Mouse (Mus musculus): ENCODE data around the gene Echdc2.

The Echdc2 gene

DNA sequence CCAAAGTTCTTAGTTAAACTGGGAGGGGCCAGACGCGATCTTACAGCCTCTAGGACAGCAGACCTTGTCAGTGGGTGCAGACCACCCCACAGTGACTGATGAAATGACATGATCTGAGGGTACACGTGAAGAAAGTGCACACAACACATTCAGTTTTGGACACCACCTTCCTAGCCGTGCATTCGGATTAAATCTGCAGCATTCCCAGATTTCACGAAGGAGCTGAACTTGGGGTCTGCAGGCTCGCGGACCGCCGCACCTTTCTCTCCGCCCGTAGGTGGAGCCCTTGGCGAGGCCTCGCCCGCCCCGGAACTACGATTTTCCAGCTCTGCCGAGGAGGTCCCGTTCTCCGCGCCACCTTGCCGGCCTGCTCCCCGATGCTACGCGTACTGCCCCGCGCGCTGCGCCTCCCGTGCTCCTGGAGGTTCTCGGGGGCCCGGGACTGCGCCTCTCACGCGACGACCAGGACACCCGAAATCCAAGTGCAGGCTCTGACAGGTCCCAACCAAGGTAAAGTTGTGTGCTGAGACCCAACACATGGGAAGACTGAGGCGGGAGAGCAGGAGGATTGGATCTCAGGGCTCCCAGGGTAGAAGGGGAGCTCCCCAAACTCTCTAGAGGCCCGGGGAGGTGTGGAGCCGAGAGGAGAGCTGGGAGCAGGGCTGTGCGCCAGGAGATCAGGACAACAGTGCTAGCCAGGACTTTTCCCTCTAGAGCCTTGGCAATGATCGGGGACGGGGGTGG, at the start of gene Echdc2:
Gene Echdc2 (plus strand): TSS at position 286 of the 744 bp plus-strand sequence.
- no peak for TF ChIP-seq GATA4 (IDR thresholded peaks at IDR 0.05; ENCODE audit: insufficient replicate concordance, low read length)

DNA sequence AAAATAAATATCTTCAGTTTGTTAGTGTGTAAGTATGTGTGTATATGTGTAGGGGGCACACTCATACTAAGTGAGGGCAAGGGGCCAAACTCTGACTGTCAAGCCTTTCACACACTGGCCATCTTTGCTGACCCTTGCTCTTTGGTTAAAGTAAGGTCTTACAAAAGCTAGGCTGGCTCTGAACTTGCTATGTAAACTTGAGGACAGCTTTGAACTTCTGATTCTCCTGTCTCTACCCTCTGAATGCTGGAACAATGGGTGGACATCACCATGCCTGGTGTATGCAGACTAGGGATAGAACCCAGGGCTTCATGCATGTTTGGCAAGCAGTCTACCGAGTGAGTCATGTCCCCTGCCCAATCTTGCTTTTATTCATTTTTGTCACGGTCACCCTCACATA, 48.8 kb upstream of the Echdc2 start:
- no peak for TF ChIP-seq GATA4 (IDR thresholded peaks at IDR 0.05; ENCODE audit: insufficient replicate concordance, low read length)

DNA sequence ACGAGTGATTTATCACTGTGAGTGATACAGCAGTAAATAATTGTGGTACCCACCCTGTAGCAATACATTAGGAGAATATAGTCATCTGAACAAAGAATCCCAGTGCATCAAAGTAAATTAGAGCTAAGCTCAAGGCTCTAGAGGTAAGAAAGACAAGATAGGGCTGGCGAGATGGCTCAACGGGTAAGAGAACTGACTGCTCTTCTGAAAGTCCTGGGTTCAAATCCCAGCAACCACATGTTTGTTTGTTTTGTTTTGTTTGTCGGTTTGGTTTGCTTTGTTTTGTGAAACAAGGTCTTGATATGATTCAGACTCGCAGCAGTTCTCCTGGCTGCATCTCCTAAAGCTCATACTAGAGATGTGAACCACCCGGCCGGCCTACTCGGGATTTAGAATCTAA, 47.7 kb upstream of the Echdc2 start:
- TF ChIP-seq GATA4 (IDR thresholded peaks at IDR 0.05; ENCODE audit: insufficient replicate concordance, low read length): no peak

- no peak for TF ChIP-seq GATA4 (IDR thresholded peaks at IDR 0.05; ENCODE audit: insufficient replicate concordance, low read length)
Measured at GRCm38 (mm10) chr4:108117924-108118876, 47.0 kb upstream of the Echdc2 start.

DNA sequence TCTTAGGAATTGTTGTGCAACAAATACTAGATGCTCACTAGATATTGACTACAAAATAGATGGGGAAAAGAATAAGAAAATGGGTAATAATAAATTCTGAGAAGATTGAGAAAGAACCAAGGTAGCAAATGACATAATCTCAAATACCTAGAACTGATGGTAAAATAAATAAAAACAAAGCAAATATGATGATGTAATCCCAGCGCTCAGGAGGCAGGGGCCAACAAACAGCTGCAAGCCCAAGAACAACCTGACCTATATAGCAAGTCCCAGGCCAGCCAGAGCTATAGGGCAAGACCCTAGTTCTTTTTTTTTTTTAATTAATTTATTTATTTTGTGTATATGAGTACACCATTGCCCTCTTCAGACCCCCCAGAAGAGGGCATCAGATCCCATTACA, 41.1 kb upstream of the Echdc2 start:
- TF ChIP-seq GATA4 (IDR thresholded peaks at IDR 0.05; ENCODE audit: insufficient replicate concordance, low read length): no peak

DNA sequence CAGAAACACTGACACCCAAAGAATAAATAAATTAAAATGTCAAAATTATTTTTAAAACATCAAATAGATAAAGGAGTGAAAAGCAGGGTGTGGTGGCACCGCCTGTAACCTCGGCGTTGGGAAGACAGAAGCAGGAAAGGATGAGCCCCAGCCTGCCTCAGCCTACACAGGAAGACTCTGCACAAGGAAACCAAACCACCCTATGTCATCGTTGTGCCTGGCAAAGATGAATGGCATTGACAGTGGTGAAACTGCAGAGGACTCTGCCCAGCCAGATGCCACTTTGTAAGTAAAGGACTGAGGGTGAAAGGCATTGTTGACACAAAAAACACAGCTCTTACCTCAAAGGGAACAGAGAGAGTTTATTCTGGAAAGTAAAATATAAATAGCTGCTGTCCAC, 39.0 kb upstream of the Echdc2 start:
- no peak for TF ChIP-seq GATA4 (IDR thresholded peaks at IDR 0.05; ENCODE audit: insufficient replicate concordance, low read length)

DNA sequence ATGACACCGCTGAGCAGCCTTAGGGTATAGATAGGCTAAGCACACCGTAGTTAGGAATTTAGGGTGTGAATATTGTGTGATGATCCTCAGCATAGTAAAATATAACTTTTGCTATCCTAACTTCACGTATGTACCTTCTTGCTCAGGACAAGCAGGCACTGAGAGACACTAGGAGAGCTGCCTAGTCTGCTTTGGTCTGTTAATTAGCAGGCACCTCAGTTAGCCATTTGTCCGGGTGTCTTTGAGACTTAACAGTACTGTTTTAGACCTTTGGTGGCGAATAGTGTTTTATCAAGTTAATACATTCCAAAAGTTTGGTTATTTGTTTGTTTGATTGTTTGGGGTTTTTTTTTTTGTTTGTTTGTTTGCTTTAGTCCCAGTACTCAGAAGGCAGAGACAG, 37.7 kb upstream of the Echdc2 start:
- TF ChIP-seq GATA4 (IDR thresholded peaks at IDR 0.05; ENCODE audit: insufficient replicate concordance, low read length): no peak

DNA sequence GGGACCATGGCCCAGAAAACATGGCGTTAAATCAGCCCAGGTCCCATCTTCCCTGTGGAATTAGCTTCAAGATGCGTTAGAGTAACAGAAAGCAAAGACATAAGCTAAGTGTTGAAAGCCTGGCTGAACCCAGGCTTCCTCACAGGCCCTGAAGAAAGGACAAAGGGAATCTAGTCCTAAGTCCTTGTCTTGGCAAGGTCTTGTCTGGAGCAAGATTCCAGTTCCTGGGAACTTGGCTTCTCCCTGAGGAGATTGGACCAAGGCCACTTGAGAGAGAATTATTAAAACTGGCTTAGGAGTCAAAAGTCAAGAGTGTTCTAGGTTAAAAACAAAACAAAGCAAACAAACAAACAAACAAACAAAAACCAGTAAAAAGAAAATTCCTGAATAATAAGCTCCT, 36.9 kb upstream of the Echdc2 start:
- TF ChIP-seq GATA4 (IDR thresholded peaks at IDR 0.05; ENCODE audit: insufficient replicate concordance, low read length): no peak

DNA sequence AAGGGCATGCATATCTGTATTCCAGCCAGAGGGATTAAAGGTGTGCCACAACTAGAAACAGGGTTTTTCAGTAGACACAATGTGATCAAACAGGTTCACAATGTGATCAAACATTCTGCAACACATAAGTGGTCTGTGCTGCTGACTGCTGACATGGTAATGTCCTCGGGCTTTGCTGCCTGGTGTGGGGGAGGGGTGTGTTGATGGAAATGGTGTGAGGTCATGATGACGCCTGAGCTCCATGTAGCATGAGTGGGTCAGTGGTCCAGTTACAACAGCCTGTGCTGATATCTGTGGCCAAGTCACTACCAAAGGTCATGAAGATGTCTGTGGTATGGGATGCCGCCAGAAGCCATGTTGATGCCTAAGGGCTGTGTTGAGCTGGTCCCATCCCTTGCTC, 34.8 kb upstream of the Echdc2 start:
- TF ChIP-seq GATA4 (IDR thresholded peaks at IDR 0.05; ENCODE audit: insufficient replicate concordance, low read length): no peak

DNA sequence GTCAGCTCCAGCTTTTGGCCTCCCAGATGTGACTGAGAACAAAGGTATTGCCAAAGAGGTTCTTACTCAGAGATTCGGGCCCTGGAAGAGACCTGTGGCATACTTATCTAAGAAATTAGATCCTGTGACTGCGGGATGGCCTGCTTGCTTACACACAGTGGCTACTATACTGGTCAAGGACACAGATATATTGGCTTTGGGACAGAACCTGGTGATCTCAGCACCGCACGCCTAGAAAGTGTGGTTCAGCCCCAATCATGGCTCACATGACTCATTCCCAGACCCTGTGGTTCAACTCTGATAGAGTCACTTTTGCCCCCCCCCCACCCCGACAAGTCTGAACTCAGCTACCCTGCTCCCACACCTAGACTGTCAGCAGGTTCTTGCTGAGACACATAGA, 28.3 kb upstream of the Echdc2 start:
- TF ChIP-seq GATA4 (IDR thresholded peaks at IDR 0.05; ENCODE audit: insufficient replicate concordance, low read length): no peak

GRCm38 (mm10) chr4:108143778-108144177, 21.5 kb upstream of the Echdc2 start:
- TF ChIP-seq GATA4 (IDR thresholded peaks at IDR 0.05; ENCODE audit: insufficient replicate concordance, low read length): no peak

GRCm38 (mm10) chr4:108144880-108145279, 20.4 kb upstream of the Echdc2 start, which contains the start of gene Scp2:
Gene Scp2, minus strand, starts transcription at chr4:108144998.
- TF ChIP-seq GATA4 (IDR thresholded peaks at IDR 0.05; ENCODE audit: insufficient replicate concordance, low read length): no peak

- no peak for TF ChIP-seq GATA4 (IDR thresholded peaks at IDR 0.05; ENCODE audit: insufficient replicate concordance, low read length)
Measured at GRCm38 (mm10) chr4:108161936-108162335, 3.3 kb upstream of the Echdc2 start.

- no peak for TF ChIP-seq GATA4 (IDR thresholded peaks at IDR 0.05; ENCODE audit: insufficient replicate concordance, low read length)
Measured at GRCm38 (mm10) chr4:108163291-108163690, 1.9 kb upstream of the Echdc2 start.

DNA sequence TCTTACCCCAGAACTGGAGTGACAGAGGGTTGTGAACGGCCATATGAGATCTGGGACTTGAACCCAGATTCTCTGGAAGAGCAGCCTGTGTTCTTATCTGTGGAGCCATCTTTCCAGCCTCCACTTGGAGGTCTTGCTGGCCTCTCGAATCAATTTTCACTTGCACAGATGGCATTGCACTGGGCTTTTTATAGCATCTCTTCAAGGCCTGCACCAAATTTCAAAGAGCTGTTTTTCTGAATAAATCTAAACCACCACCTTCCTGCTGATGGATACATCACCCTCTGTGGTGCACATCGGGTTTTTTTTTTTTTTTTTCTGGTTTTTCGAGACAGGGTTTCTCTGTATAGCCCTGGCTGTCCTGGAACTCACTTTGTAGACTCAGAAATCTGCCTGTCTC, 1.6 kb downstream of the Echdc2 start:
- no peak; the same call in 1 of the 2 replicates for TF ChIP-seq GATA4 (IDR thresholded peaks at IDR 0.05; ENCODE audit: insufficient replicate concordance, low read length)

- no peak for TF ChIP-seq GATA4 (IDR thresholded peaks at IDR 0.05; ENCODE audit: insufficient replicate concordance, low read length)
Measured at GRCm38 (mm10) chr4:108168056-108168455, 2.8 kb downstream of the Echdc2 start.

Data from liver, adult (tissue).